Mouse (Mus musculus): Measurements from ENCODE around the gene Fat3. TPM values are rescaled to one million over a fixed set of nuclear protein-coding genes. Genes with fewer than 3 reads are reported as not detected.

The Fat3 gene
- total RNA-seq, 1 experiment, result 0.58 TPM

DNA sequence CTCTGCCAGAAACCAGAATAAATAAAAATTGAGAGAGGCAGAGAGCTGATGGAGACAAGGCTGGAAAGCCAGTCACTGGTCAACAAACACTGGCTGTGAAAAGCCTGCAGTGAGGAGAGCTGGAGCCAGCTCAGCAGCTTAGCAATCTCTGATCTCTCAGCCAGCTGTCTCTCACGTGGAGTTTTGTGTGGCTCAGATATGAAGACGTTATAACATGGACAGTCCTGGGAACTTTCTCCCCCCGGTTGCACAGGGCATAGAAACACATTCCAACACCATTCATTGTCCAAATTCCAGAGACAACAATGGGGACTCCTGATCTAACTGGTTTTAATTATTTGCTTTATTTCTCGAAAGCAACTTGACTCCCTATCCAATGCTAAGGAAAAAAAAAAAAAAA is 2.2 kb downstream of the Fat3 start:
- H3K36me3 ChIP-seq (ENCODE audit: control insufficient read depth, insufficient read depth, low read length, poor library complexity, severe bottlenecking), result no peaks in the 10 kb centered on the region
- peaks cover 0 to 3% of the 10 kb centered on the region in 2 experiments; a peak in 2 of 4 replicates for H3K4me1 ChIP-seq (ENCODE audit: control insufficient read depth in 2 of 2, insufficient read depth in 2 of 2, low read length in 2 of 2, poor library complexity in 1 of 2)
- no peak overlapping the region for H3K4me3 ChIP-seq (ENCODE audit: insufficient read depth in 1 of 2, low read depth in 1 of 2, low read length in 2 of 2, poor library complexity in 1 of 2, severe bottlenecking in 1 of 2)
- H3K27ac ChIP-seq (ENCODE audit: insufficient read depth, low read depth, low read length, poor library complexity, severe bottlenecking), result no peak overlapping the region
- no peak for TF ChIP-seq HCFC1 (IDR thresholded peaks at IDR 0.05; ENCODE audit: borderline replicate concordance, insufficient read depth, low read length)
- no peak for TF ChIP-seq CHD2 (IDR thresholded peaks at IDR 0.05; ENCODE audit: low read depth, low read length)
- no peak for TF ChIP-seq ZNF384 (IDR thresholded peaks at IDR 0.05; ENCODE audit: low read depth, low read length)
- TF ChIP-seq ZC3H11A (IDR thresholded peaks at IDR 0.05; ENCODE audit: borderline replicate concordance, low read depth, low read length), result no peak
- TF ChIP-seq MAFK (IDR thresholded peaks at IDR 0.05; ENCODE audit: insufficient read depth, low read depth, low read length), result no peak
- in situ Hi-C loops (cut with MboI; ENCODE audit: low sequenced_read_pairs in 2 of 2, unreplicated experiment in 2 of 2), result no loop called here
- no peak overlapping the region for H3K9ac ChIP-seq (ENCODE audit: insufficient read depth, low read depth, low read length, poor library complexity, severe bottlenecking)
- no peaks in the 10 kb centered on the region for H3K9me3 ChIP-seq (ENCODE audit: control insufficient read depth, insufficient read depth, low read depth, low read length)
- DNase-seq (ENCODE audit: low read depth, low spot score), result no peak

DNA sequence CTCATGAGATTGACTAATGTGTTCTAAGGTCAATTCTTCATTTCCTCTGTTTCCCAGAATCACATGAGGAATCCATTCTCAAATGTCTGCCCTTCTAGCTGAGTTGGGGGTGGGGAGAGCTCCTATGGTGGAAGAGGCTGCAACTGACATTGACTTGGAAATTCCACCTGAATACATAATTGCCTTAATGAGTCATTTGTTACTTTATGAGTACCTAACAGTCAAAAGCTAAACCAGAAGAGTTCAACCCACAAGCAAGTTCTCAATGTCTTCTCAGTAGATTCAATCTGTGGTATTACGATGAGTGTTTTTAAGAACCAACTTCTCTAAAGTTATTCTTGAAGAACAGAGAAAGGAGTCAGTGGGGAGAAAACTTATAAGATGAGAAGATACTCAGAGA is 3.7 kb downstream of the Fat3 start:
- Histone ChIP-seq H3K4me1 (ENCODE audit: control insufficient read depth in 2 of 2, insufficient read depth in 2 of 2, low read length in 2 of 2, poor library complexity in 1 of 2) (peaks cover 0 to under 1% of the 10 kb centered on the region in 2 experiments; a peak in 1 of 4 replicates), H3K4me3 (ENCODE audit: insufficient read depth in 1 of 2, low read depth in 1 of 2, low read length in 2 of 2, poor library complexity in 1 of 2, severe bottlenecking in 1 of 2) (no peak overlapping the region), H3K9me3 (ENCODE audit: control insufficient read depth, insufficient read depth, low read depth, low read length) (no peaks in the 10 kb centered on the region), H3K9ac (ENCODE audit: insufficient read depth, low read depth, low read length, poor library complexity, severe bottlenecking) (no peak overlapping the region), H3K36me3 (ENCODE audit: control insufficient read depth, insufficient read depth, low read length, poor library complexity, severe bottlenecking) (no peaks in the 10 kb centered on the region), H3K27ac (ENCODE audit: insufficient read depth, low read depth, low read length, poor library complexity, severe bottlenecking) (no peak overlapping the region)
- DNase-seq (ENCODE audit: low read depth, low spot score), result no peak
- TF ChIP-seq MAFK (IDR thresholded peaks at IDR 0.05; ENCODE audit: insufficient read depth, low read depth, low read length) (no peak), HCFC1 (IDR thresholded peaks at IDR 0.05; ENCODE audit: borderline replicate concordance, insufficient read depth, low read length) (no peak), ZC3H11A (IDR thresholded peaks at IDR 0.05; ENCODE audit: borderline replicate concordance, low read depth, low read length) (no peak), CHD2 (IDR thresholded peaks at IDR 0.05; ENCODE audit: low read depth, low read length) (no peak), ZNF384 (IDR thresholded peaks at IDR 0.05; ENCODE audit: low read depth, low read length) (no peak)
- in situ Hi-C loops (cut with MboI; ENCODE audit: low sequenced_read_pairs in 2 of 2, unreplicated experiment in 2 of 2), result no loop called here

GRCm38 (mm10) chr9:16496331-16496730 is 4.8 kb downstream of the Fat3 start:
- H3K9ac ChIP-seq (ENCODE audit: insufficient read depth, low read depth, low read length, poor library complexity, severe bottlenecking), result no peak overlapping the region
- H3K4me3 ChIP-seq (ENCODE audit: insufficient read depth in 1 of 2, low read depth in 1 of 2, low read length in 2 of 2, poor library complexity in 1 of 2, severe bottlenecking in 1 of 2), result no peak overlapping the region
- TF ChIP-seq HCFC1 (IDR thresholded peaks at IDR 0.05; ENCODE audit: borderline replicate concordance, insufficient read depth, low read length) (no peak), CHD2 (IDR thresholded peaks at IDR 0.05; ENCODE audit: low read depth, low read length) (no peak), ZC3H11A (IDR thresholded peaks at IDR 0.05; ENCODE audit: borderline replicate concordance, low read depth, low read length) (no peak), MAFK (IDR thresholded peaks at IDR 0.05; ENCODE audit: insufficient read depth, low read depth, low read length) (no peak), ZNF384 (IDR thresholded peaks at IDR 0.05; ENCODE audit: low read depth, low read length) (no peak)
- no peak for DNase-seq (ENCODE audit: low read depth, low spot score)
- no peaks in the 10 kb centered on the region for H3K9me3 ChIP-seq (ENCODE audit: control insufficient read depth, insufficient read depth, low read depth, low read length)
- H3K27ac ChIP-seq (ENCODE audit: insufficient read depth, low read depth, low read length, poor library complexity, severe bottlenecking), result no peak overlapping the region
- no peaks in the 10 kb centered on the region; a peak in 1 of 4 replicates for H3K4me1 ChIP-seq (ENCODE audit: control insufficient read depth in 2 of 2, insufficient read depth in 2 of 2, low read length in 2 of 2, poor library complexity in 1 of 2)
- H3K36me3 ChIP-seq (ENCODE audit: control insufficient read depth, insufficient read depth, low read length, poor library complexity, severe bottlenecking), result no peaks in the 10 kb centered on the region
- in situ Hi-C loops (cut with MboI; ENCODE audit: low sequenced_read_pairs in 2 of 2, unreplicated experiment in 2 of 2), result no loop called here

DNA sequence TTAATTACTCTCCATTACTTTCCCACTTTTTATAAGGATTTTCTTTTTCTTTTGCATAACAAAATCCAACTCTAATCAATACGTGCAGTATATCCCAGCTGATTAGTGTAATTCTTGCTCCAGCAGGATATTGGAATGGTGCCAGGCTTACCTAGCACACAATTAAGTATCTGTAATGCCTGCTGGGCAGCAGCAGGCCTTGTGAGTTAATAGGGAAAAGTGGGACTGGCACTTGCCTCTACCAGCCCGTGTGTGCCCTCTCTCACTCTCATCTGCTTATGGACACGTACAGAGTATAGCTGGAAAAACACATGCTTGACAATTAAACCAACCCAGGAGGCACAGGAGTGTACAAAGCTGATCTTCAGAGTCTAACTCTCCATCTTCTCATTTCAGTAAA is 11.4 kb downstream of the Fat3 start:
- no peak for TF ChIP-seq HCFC1 (IDR thresholded peaks at IDR 0.05; ENCODE audit: borderline replicate concordance, insufficient read depth, low read length)
- no peak for TF ChIP-seq ZC3H11A (IDR thresholded peaks at IDR 0.05; ENCODE audit: borderline replicate concordance, low read depth, low read length)
- no peak for TF ChIP-seq CHD2 (IDR thresholded peaks at IDR 0.05; ENCODE audit: low read depth, low read length)
- TF ChIP-seq MAFK (IDR thresholded peaks at IDR 0.05; ENCODE audit: insufficient read depth, low read depth, low read length), result no peak
- TF ChIP-seq ZNF384 (IDR thresholded peaks at IDR 0.05; ENCODE audit: low read depth, low read length), result no peak
- no peaks in the 10 kb centered on the region for H3K9me3 ChIP-seq (ENCODE audit: control insufficient read depth, insufficient read depth, low read depth, low read length)
- H3K36me3 ChIP-seq (ENCODE audit: control insufficient read depth, insufficient read depth, low read length, poor library complexity, severe bottlenecking), result no peaks in the 10 kb centered on the region
- no peaks in the 10 kb centered on the region for H3K4me1 ChIP-seq (ENCODE audit: control insufficient read depth in 2 of 2, insufficient read depth in 2 of 2, low read length in 2 of 2, poor library complexity in 1 of 2)
- DNase-seq (ENCODE audit: low read depth, low spot score), result no peak
- H3K9ac ChIP-seq (ENCODE audit: insufficient read depth, low read depth, low read length, poor library complexity, severe bottlenecking), result no peak overlapping the region
- no peak overlapping the region for H3K4me3 ChIP-seq (ENCODE audit: insufficient read depth in 1 of 2, low read depth in 1 of 2, low read length in 2 of 2, poor library complexity in 1 of 2, severe bottlenecking in 1 of 2)
- in situ Hi-C loops (cut with MboI; ENCODE audit: low sequenced_read_pairs in 2 of 2, unreplicated experiment in 2 of 2), result no loop called here
- no peak overlapping the region for H3K27ac ChIP-seq (ENCODE audit: insufficient read depth, low read depth, low read length, poor library complexity, severe bottlenecking)

- Histone ChIP-seq H3K9me3 (ENCODE audit: control insufficient read depth, insufficient read depth, low read depth, low read length) (no peaks in the 10 kb centered on the region), H3K4me1 (ENCODE audit: control insufficient read depth in 2 of 2, insufficient read depth in 2 of 2, low read length in 2 of 2, poor library complexity in 1 of 2) (no peaks in the 10 kb centered on the region), H3K4me3 (ENCODE audit: insufficient read depth in 1 of 2, low read depth in 1 of 2, low read length in 2 of 2, poor library complexity in 1 of 2, severe bottlenecking in 1 of 2) (no peak overlapping the region), H3K27ac (ENCODE audit: insufficient read depth, low read depth, low read length, poor library complexity, severe bottlenecking) (no peak overlapping the region), H3K36me3 (ENCODE audit: control insufficient read depth, insufficient read depth, low read length, poor library complexity, severe bottlenecking) (no peaks in the 10 kb centered on the region), H3K9ac (ENCODE audit: insufficient read depth, low read depth, low read length, poor library complexity, severe bottlenecking) (no peak overlapping the region)
- in situ Hi-C loops (cut with MboI; ENCODE audit: low sequenced_read_pairs in 2 of 2, unreplicated experiment in 2 of 2), result no loop called here
- no peak for DNase-seq (ENCODE audit: low read depth, low spot score)
- TF ChIP-seq ZC3H11A (IDR thresholded peaks at IDR 0.05; ENCODE audit: borderline replicate concordance, low read depth, low read length) (no peak), MAFK (IDR thresholded peaks at IDR 0.05; ENCODE audit: insufficient read depth, low read depth, low read length) (no peak), ZNF384 (IDR thresholded peaks at IDR 0.05; ENCODE audit: low read depth, low read length) (no peak), HCFC1 (IDR thresholded peaks at IDR 0.05; ENCODE audit: borderline replicate concordance, insufficient read depth, low read length) (no peak), CHD2 (IDR thresholded peaks at IDR 0.05; ENCODE audit: low read depth, low read length) (no peak)
These were observed 13.5 kb downstream of the Fat3 start for GRCm38 (mm10) chr9:16487565-16487964.

All from ES-E14 (cell line).